Mouse (Mus musculus) forebrain, embryonic 12.5 days (tissue): ENCODE results near the gene Sctr. TPM values are rescaled to one million over a fixed set of nuclear protein-coding genes. Genes with fewer than 3 reads are reported as not detected.
"Not testable (repeated sequence)": the region's sequence is repeated elsewhere in the genome, so short reads cannot be mapped to it uniquely, and the experiment has no call there.

Experiments
- ATAC-seq: fragments of 200-750 bp; cut with Nextera tagmentation; 2 replicates; pipeline ENCODE4 v1.8.0; 2017; ENCODE audit warnings: moderate TSS enrichment; ENCODE audit not compliant: low FRiP score
- H3K27ac ChIP-seq: fragments of 300-500 bp; sonication (generic); 2 replicates; pipeline ENCODE4 v1.5.1; 2016; ENCODE audit warnings: mild to moderate bottlenecking
- H3K27me3 ChIP-seq: fragments of 300-500 bp; sonication (generic); 2 replicates; pipeline ENCODE4 v1.6.1; 2016; ENCODE audit warnings: mild to moderate bottlenecking
- H3K36me3 ChIP-seq: fragments of 300-500 bp; sonication (generic); replicated peaks from 2 replicates; pipeline ENCODE4 v1.6.1; 2016; ENCODE audit warnings: mild to moderate bottlenecking
- H3K4me1 ChIP-seq: fragments of 300-500 bp; sonication (generic); 2 replicates; pipeline ENCODE4 v1.6.1; 2016
- H3K4me2 ChIP-seq: fragments of 300-500 bp; sonication (generic); 2 replicates; pipeline ENCODE4 v1.6.1; 2016; ENCODE audit warnings: mild to moderate bottlenecking, moderate library complexity
- H3K4me3 ChIP-seq: fragments of 300-500 bp; sonication (generic); replicated peaks from 2 replicates; pipeline ENCODE4 v1.5.1; 2016; ENCODE audit warnings: mild to moderate bottlenecking
- H3K9ac ChIP-seq: fragments of 300-500 bp; sonication (generic); 2 replicates; pipeline ENCODE4 v1.6.1; 2016; ENCODE audit warnings: mild to moderate bottlenecking
- H3K9me3 ChIP-seq: fragments of 300-500 bp; sonication (generic); 2 replicates; pipeline ENCODE4 v1.6.1; 2016
- WGBS: fragments of 180-500 bp; shearing (Covaris S2); methylation state at CpG from one replicate; pipeline ENCODE4 v1.1.7; 2016; 5-methylcytosine and 5-hydroxymethylcytosine counted together
- polyA plus RNA-seq: library from polyadenylated mRNA; unstranded; fragments of >200 nt; fragmentation: Nextera tagmentation; extraction: Ambion mirVana; gene quantifications from 2 replicates; pipeline ENCODE4 v1.2.1, GENCODE M21; 2016

Gene Sctr
- polyA plus RNA-seq, 1 experiment from 2014 or later: 0.84 TPM

- no peak for ATAC-seq
- no peak overlapping the region for H3K4me2 ChIP-seq
- no peak overlapping the region for H3K4me3 ChIP-seq
- no peaks in the 10 kb centered on the region for H3K36me3 ChIP-seq
- no peak overlapping the region for H3K9ac ChIP-seq
- 78% methylated on average over 4 of the region's 4 CpGs for WGBS
- H3K27ac ChIP-seq: no peak overlapping the region
- no peaks in the 10 kb centered on the region for H3K9me3 ChIP-seq
- H3K4me1 ChIP-seq: peaks cover 23% of the 10 kb centered on the region
- H3K27me3 ChIP-seq: peaks cover 50% of the 10 kb centered on the region
Measured at GRCm38 (mm10) chr1:120074931-120075330, 68.2 kb downstream of the Sctr start.

DNA sequence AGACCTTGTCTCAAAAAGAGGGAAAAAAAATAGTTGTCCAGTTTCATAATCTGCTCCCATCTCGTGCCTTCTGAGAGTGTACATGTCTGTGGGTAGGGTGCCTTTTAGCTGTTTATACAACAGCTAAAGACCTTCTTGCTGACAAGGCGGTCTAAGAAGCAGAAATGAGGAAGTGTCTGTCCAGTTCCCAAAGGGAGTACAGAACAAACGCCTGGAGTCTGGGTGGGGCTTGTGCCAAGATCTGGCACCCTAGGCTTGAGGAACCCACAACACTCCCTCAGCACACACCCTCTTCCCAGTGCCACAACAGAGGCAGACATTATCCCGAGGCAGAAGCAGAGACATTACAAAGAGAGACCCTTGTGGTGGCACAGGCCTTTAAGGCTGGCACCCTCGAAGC lies 68.8 kb downstream of the Sctr start:
- H3K4me3 ChIP-seq: no peak overlapping the region
- ATAC-seq: no peak
- H3K27me3 ChIP-seq: peaks cover 50% of the 10 kb centered on the region
- no peaks in the 10 kb centered on the region for H3K36me3 ChIP-seq
- no peak overlapping the region for H3K4me2 ChIP-seq
- H3K27ac ChIP-seq: no peak overlapping the region
- H3K9me3 ChIP-seq: no peaks in the 10 kb centered on the region
- WGBS: 84% methylated on average over 5 of the region's 5 CpGs
- H3K4me1 ChIP-seq: peaks cover 23% of the 10 kb centered on the region
- H3K9ac ChIP-seq: no peak overlapping the region

- WGBS: 4% methylated on average over 9 of the region's 9 CpGs
- H3K9me3 ChIP-seq: no peaks in the 10 kb centered on the region
- peaks cover 34% of the 10 kb centered on the region for H3K27me3 ChIP-seq
- no peak overlapping the region for H3K27ac ChIP-seq
- no peaks in the 10 kb centered on the region for H3K36me3 ChIP-seq
- no peak overlapping the region for H3K4me2 ChIP-seq
- no peak overlapping the region for H3K9ac ChIP-seq
- ATAC-seq: peak; percentile 15; the same call in 1 of the 2 replicates
- no peak overlapping the region for H3K4me3 ChIP-seq
- H3K4me1 ChIP-seq: peaks cover 21% of the 10 kb centered on the region
Measured at GRCm38 (mm10) chr1:120077746-120078410, 71.2 kb downstream of the Sctr start.

- Histone ChIP-seq H3K4me2 (no peak overlapping the region), H3K9ac (no peak overlapping the region), H3K4me1 (peaks cover 5% of the 10 kb centered on the region), H3K27ac (no peak overlapping the region), H3K27me3 (0 out of 2 replicates have a peak, but pooled peaks cover 7% of the 10 kb centered on the region), H3K9me3 (no peaks in the 10 kb centered on the region), H3K36me3 (no peaks in the 10 kb centered on the region), H3K4me3 (no peak overlapping the region)
- 88% methylated on average over 1 of the region's 1 CpGs for WGBS
- no peak for ATAC-seq
Measured at GRCm38 (mm10) chr1:120080632-120081031, 73.9 kb downstream of the Sctr start.

- Histone ChIP-seq H3K4me2 (no peak overlapping the region), H3K9me3 (no peaks in the 10 kb centered on the region), H3K36me3 (no peaks in the 10 kb centered on the region), H3K27ac (no peak overlapping the region), H3K4me1 (no peaks in the 10 kb centered on the region), H3K9ac (no peak overlapping the region), H3K4me3 (no peak overlapping the region), H3K27me3 (peaks cover 3% of the 10 kb centered on the region; the same call in 1 of the 2 replicates)
- 29% methylated on average over 7 of the region's 7 CpGs for WGBS
- no peak for ATAC-seq
Measured at GRCm38 (mm10) chr1:120082957-120083585, 76.4 kb downstream of the Sctr start.

DNA sequence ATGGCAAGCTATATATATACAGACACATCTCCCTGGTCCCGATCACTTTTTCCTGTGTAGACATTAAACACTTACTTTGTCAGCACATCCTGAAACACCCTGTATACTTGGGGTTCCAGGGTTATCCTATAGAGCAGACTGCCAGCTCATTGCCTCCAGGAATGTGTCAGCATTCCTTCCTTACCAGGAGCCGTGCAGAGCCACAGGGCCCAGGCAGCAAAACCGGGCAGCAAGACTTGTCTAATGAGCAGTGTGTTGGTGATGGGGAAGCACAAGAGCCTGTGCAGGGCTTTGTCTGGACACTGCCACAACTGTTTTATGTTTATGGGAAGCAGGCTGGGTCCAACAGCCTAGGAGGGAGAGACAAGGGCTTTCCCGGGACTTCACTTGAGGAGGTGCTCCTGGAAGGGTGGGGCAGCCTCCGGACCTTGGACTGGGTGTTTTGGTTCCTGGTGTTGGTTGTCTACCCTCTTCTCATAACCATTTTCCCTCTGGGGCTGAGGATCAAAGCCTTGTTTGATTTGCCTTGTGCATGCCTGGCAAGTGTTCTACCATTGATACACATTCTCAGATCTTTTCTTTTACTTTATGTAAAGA lies 77.3 kb downstream of the Sctr start:
- 58% methylated on average over 5 of the region's 5 CpGs for WGBS
- no peak overlapping the region for H3K27ac ChIP-seq

DNA sequence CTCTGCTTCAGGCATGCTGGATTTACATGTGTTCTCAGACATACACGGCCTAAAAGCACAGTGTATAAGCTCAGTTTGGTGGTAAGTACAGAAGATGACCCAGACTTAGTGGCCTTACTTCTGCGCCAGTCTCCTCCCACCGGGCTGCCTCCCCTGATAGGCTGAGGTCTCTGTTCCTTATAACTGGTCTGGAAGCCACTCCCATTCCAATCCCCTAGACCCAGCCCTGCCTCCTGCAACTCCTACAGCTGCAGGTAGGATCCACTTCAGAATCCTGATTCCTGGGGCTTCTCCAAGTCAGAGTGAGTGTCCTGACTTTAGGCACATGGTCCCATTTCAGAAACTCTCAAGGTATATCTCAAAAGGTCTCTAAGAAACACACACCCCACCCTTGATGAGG lies 79.0 kb downstream of the Sctr start:
- H3K4me1 ChIP-seq: peaks cover 6% of the 10 kb centered on the region; the same call in 1 of the 2 replicates
- no peak overlapping the region for H3K4me2 ChIP-seq
- 72% methylated on average over 3 of the region's 3 CpGs for WGBS
- no peaks in the 10 kb centered on the region for H3K9me3 ChIP-seq
- H3K36me3 ChIP-seq: no peaks in the 10 kb centered on the region
- no peak overlapping the region for H3K9ac ChIP-seq
- no peak for ATAC-seq
- no peak overlapping the region for H3K4me3 ChIP-seq
- peaks cover 6% of the 10 kb centered on the region; the same call in 1 of the 2 replicates for H3K27me3 ChIP-seq
- H3K27ac ChIP-seq: no peak overlapping the region

More for the DNA sequence above, 77.3 kb downstream of the Sctr start:
- H3K9ac ChIP-seq: no peak overlapping the region
- H3K27me3 ChIP-seq: peaks cover 3% of the 10 kb centered on the region; the same call in 1 of the 2 replicates
- H3K36me3 ChIP-seq: no peaks in the 10 kb centered on the region
- H3K4me3 ChIP-seq: no peak overlapping the region
- no peak overlapping the region for H3K4me2 ChIP-seq
- no peak for ATAC-seq
- H3K4me1 ChIP-seq: peaks cover 2% of the 10 kb centered on the region; the same call in 1 of the 2 replicates
- H3K9me3 ChIP-seq: no peaks in the 10 kb centered on the region

- H3K4me3 ChIP-seq: no peak overlapping the region
- no peaks in the 10 kb centered on the region for H3K9me3 ChIP-seq
- peaks cover 6% of the 10 kb centered on the region; the same call in 1 of the 2 replicates for H3K27me3 ChIP-seq
- ATAC-seq: no peak
- no peak overlapping the region for H3K4me2 ChIP-seq
- H3K4me1 ChIP-seq: peaks cover 6% of the 10 kb centered on the region; the same call in 1 of the 2 replicates
- no peak overlapping the region for H3K9ac ChIP-seq
- H3K27ac ChIP-seq: no peak overlapping the region
- H3K36me3 ChIP-seq: no peaks in the 10 kb centered on the region
- 62% methylated on average over 13 of the region's 13 CpGs for WGBS
Measured at GRCm38 (mm10) chr1:120086644-120087043, 80.0 kb downstream of the Sctr start.

DNA sequence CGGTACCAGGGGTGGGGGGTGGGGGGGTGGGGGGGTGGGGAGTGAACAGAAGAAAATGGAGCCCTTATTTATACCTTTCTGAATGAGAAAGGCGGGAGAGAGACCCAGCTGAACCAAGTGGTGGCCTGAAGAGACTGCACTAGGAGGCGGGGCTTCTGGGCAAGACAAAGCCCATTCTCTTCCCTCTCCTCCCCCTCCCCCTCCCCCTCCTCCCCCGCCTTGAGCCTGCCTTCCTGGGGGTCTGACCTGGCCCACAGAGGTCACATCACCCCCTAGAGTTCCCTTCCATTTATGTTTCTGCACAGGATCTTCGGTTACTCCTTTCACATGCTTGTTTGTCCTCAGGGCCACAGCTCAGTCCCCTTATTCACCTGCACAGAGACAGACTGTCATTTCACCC lies 82.5 kb downstream of the Sctr start:
- H3K27me3 ChIP-seq: peaks cover 3% of the 10 kb centered on the region; the same call in 1 of the 2 replicates
- no peaks in the 10 kb centered on the region for H3K36me3 ChIP-seq
- WGBS: 10% methylated on average over 3 of the region's 5 CpGs
- H3K4me2 ChIP-seq: no peak overlapping the region
- peaks cover 5% of the 10 kb centered on the region; the same call in 1 of the 2 replicates for H3K9me3 ChIP-seq
- no peak overlapping the region for H3K27ac ChIP-seq
- ATAC-seq: no peak
- no peak overlapping the region for H3K4me3 ChIP-seq
- H3K4me1 ChIP-seq: peaks cover 6% of the 10 kb centered on the region; the same call in 1 of the 2 replicates
- no peak overlapping the region for H3K9ac ChIP-seq

- H3K27me3 ChIP-seq: peaks cover 3% of the 10 kb centered on the region; the same call in 1 of the 2 replicates
- no peak overlapping the region for H3K27ac ChIP-seq
- no peak overlapping the region for H3K4me2 ChIP-seq
- WGBS: 86% methylated on average over 8 of the region's 8 CpGs
- peaks cover 5% of the 10 kb centered on the region; the same call in 1 of the 2 replicates for H3K9me3 ChIP-seq
- no peaks in the 10 kb centered on the region for H3K36me3 ChIP-seq
- ATAC-seq: no peak
- no peak overlapping the region for H3K9ac ChIP-seq
- no peak overlapping the region for H3K4me3 ChIP-seq
- H3K4me1 ChIP-seq: peaks cover 6% of the 10 kb centered on the region; the same call in 1 of the 2 replicates
Measured at GRCm38 (mm10) chr1:120090880-120091570, 84.3 kb downstream of the Sctr start.

GRCm38 (mm10) chr1:120093482-120094134 lies 86.9 kb downstream of the Sctr start:
- not testable (repeated sequence) for H3K9me3 ChIP-seq, H3K4me3 ChIP-seq, H3K4me2 ChIP-seq, H3K9ac ChIP-seq, H3K4me1 ChIP-seq, H3K27ac ChIP-seq, H3K36me3 ChIP-seq, H3K27me3 ChIP-seq
- ATAC-seq: 0 out of 2 replicates have a peak, but pooled peaks have one; percentile 43
- 56% methylated on average over 11 of the region's 14 CpGs for WGBS
